Mouse (Mus musculus) kidney, adult 8-10 months (tissue): Measurements from ENCODE around the gene Trpc5.

Experiments used
- DNase-seq, 2 experiments: peaks; one replicate each; pipeline ENCODE4 v3.0.0; 2022

Trpc5 gene

GRCm38 (mm10) chrX:144688142-144688206 is at the start of gene Trpc5:
TSS of gene Trpc5 (minus strand) at chrX:144688180.
- no peak for DNase-seq

- no peak for DNase-seq
These were observed 28.4 kb upstream of the Trpc5 start for GRCm38 (mm10) chrX:144716330-144716729.

- DNase-seq = no peak
These were observed 1.8 kb upstream of the Trpc5 start for GRCm38 (mm10) chrX:144689859-144690181.

- no peak for DNase-seq
These were observed 1.3 kb upstream of the Trpc5 start for GRCm38 (mm10) chrX:144689119-144689858.

GRCm38 (mm10) chrX:144688207-144689118 is 483 bp upstream of the Trpc5 start, which contains the start of gene Rtl4:
TSS of gene Rtl4 (plus strand) at chrX:144688907.
- DNase-seq = no peak

- DNase-seq = no peak
These were observed 238 bp downstream of the Trpc5 start for GRCm38 (mm10) chrX:144687742-144688141.

GRCm38 (mm10) chrX:144652196-144652595 is 35.8 kb downstream of the Trpc5 start:
- no peak for DNase-seq

- no peak for DNase-seq
These were observed 42.6 kb downstream of the Trpc5 start for GRCm38 (mm10) chrX:144645394-144645793.

GRCm38 (mm10) chrX:144644756-144645155 is 43.2 kb downstream of the Trpc5 start:
- DNase-seq = no peak

GRCm38 (mm10) chrX:144612753-144613152 is 75.2 kb downstream of the Trpc5 start:
- DNase-seq = peak in 1 of 2 experiments; percentile 20

- no peak for DNase-seq
These were observed 151.5 kb downstream of the Trpc5 start for GRCm38 (mm10) chrX:144536431-144536830.

- peak in 1 of 2 experiments; percentile 1 for DNase-seq
These were observed 161.9 kb downstream of the Trpc5 start for GRCm38 (mm10) chrX:144526042-144526441.

- no peak for DNase-seq
These were observed 164.7 kb downstream of the Trpc5 start for GRCm38 (mm10) chrX:144523239-144523638.

- no peak for DNase-seq
These were observed 196.6 kb downstream of the Trpc5 start for GRCm38 (mm10) chrX:144491394-144491793.

- DNase-seq = no peak
These were observed 223.6 kb downstream of the Trpc5 start for GRCm38 (mm10) chrX:144464416-144464815.

GRCm38 (mm10) chrX:144456281-144456680 is 231.7 kb downstream of the Trpc5 start, which contains the start of gene Trpc5os:
TSS of gene Trpc5os (plus strand) at chrX:144456581.
- no peak for DNase-seq

- no peak for DNase-seq
These were observed 264.1 kb downstream of the Trpc5 start for GRCm38 (mm10) chrX:144423848-144424247.

GRCm38 (mm10) chrX:144421091-144421490 is 266.9 kb downstream of the Trpc5 start:
- DNase-seq = no peak

- no peak for DNase-seq
These were observed 267.7 kb downstream of the Trpc5 start for GRCm38 (mm10) chrX:144420259-144420658.

GRCm38 (mm10) chrX:144408036-144408435 is 279.9 kb downstream of the Trpc5 start:
- peak in 1 of 2 experiments; percentile 1 for DNase-seq

GRCm38 (mm10) chrX:144403526-144403925 is 284.5 kb downstream of the Trpc5 start:
- peak; percentile 2 to 6 for DNase-seq

- no peak for DNase-seq
These were observed 313.8 kb downstream of the Trpc5 start for GRCm38 (mm10) chrX:144374196-144374595.

GRCm38 (mm10) chrX:144338355-144338754 is 349.6 kb downstream of the Trpc5 start:
- DNase-seq = no peak

- no peak for DNase-seq
These were observed 350.0 kb downstream of the Trpc5 start for GRCm38 (mm10) chrX:144337938-144338337.
